Mouse (Mus musculus): ENCODE data around the gene Frmd4a.

Gene Frmd4a

DNA sequence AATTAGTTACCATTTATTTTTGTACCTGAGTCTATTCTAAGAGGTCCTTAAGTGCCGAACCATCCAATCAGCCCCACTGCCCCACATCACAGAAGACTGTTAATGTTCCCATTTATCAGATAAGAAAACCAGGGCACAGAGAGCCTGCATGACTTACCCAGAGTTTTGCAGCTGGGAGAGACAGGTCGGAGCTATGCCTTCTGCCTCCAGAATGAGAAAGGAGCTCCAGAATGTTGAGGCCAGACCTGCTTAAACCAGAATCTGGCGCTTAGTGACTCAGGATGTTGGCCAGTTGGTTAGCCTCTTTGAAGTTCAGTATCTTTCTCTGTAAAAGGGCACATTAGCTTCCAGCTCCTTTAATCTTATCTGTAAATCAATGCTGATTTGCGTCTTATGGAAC, 422.4 kb downstream of the Frmd4a start:
- DNase-seq (ENCODE audit: low spot score in 2 of 2) = no peak

DNA sequence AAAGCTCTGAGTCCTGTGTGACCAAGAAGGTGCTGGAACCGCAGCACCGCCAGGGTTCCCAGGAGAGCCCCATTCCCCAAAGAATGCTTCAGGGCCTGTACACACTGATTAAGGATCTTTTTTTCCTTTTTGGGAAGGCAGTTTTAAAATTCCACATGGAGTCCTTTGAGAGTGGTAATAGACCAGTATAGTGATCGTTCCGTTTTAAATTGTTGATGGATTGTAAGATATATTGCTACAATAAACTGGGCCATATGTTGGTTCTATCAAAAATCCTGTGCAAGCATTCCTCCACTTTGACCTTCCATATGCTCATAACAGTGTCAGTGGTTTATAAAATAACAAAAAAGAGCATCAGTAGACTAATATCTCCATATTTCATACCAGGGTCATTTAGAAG, 424.3 kb downstream of the Frmd4a start:
- DNase-seq (ENCODE audit: low spot score in 2 of 2) = no peak

DNA sequence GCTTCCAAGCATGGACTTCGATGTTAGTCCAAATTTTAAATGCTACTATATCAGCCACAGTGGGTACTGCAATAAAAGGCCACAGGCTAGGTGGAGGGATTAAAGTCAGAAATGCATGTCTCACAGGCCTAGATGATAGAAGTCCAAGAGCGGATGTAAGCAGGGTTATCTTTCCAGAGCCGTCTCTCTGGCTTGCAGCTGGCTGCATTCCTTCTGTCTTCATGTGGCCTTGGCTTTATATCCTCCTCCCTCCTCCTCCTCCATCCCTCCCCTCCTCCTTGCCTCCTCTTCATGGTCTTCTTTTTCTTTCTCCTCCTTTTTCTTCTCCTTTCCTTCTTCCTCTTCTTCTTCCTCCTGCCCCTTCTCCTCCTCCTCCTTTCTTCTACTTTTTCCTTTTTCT, 427.2 kb downstream of the Frmd4a start:
- DNase-seq (ENCODE audit: low spot score in 2 of 2) = no peak

DNA sequence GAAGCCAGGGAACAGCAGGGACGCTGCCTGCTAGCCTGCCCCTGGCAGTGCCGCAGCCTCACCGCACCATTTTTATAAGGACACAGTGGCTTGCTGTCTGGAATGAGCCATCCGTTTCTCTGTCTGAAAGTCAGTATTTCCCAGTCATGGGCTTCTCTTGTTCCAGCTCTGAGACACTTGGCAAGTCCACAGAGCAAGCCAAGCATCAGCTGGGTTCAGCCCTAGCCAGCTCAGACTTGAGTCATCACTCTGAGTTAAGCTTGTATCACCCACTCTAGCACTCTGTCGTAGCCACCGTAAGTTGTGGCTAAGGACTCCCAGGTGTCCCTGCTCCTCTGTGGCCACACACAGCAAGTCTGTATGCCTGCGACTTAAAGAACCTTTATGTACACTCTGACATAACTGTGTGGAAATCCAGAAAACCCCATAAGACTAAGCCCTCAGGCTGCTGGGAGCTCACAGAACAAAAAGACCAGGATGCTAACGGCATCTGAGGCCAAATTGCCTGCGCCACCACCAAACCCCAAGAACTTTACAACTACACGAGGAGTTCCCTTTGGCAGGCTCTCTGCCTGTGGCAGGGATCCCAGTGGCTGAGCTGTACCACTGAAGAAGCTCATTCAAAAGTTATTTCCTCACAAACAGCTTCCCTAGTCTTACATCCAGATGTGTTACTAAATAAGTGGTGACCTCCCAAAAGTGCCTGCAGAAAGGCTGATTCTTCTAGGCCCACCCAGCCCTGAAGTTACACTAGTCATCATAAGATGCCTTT, 428.3 kb downstream of the Frmd4a start:
- DNase-seq (ENCODE audit: low spot score in 2 of 2) = no peak

DNA sequence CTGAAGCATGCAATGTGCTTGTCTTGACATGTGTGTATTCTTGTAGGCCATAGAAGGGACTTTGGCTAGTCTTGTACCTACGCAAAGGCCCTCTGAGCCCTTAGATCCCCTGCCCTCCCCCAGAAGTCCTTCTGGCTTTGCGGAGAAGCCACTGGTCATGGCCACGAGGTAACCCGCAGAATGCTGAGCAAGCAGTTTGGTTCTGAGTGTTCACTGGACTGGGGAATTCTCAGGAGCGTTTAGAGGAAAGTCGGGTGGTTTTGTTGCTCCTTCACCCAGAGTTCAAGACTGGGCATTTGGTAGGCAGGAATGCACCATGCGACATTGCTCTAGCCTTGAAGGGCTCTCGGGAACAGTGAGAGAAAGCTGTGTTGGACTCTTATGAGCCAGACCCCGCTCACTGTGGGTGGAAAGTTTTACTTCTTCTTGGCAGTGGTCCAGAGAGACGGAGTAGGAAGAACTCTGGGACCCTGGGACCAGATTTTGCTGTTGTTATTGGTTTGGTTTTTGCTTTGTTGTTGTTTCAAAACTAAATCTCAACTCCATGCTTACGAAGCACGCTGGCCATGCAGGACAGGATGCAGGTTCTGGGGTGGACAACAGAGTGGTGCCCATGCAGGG, 432.5 kb downstream of the Frmd4a start:
- no peak for DNase-seq (ENCODE audit: low spot score in 2 of 2)

DNA sequence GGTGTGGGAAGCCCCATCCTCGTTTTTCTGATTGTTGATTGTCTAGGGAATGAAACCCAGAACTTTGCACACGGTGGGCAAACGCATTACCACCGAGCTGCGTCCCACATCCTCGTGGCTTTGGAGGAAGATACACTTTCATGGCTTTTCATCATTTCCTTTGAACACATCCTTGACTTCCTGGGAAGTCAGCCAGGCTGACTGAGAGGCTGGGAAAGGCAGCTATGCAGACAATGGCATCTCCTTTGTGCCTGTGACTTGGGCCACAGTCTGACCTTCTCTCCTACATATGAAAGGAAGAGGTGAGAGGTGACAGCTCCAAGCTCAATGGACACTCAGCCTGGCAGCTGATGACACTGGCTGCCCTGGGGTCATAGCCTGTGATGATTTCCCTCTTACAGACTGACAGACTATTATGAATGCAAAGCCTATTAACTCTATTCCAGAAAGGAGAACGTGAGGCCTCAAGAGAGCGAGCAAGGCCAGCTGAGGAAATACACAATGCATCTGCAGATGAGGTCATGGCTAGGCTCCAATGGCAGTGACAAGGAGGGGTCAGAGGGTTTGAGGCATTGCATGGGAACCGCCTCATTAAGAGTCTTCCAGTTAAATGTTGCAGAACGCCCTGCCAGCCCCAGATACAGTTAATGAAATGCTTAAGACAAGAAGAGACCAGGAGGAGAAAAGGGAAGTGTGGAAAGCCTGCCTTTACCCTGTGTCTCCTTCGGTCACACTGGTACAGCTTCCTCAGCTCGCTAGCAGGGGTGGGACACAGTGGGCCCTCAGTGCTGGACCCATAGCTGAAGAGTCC, 435.3 kb downstream of the Frmd4a start:
- DNase-seq (ENCODE audit: low spot score in 2 of 2) = no peak

DNA sequence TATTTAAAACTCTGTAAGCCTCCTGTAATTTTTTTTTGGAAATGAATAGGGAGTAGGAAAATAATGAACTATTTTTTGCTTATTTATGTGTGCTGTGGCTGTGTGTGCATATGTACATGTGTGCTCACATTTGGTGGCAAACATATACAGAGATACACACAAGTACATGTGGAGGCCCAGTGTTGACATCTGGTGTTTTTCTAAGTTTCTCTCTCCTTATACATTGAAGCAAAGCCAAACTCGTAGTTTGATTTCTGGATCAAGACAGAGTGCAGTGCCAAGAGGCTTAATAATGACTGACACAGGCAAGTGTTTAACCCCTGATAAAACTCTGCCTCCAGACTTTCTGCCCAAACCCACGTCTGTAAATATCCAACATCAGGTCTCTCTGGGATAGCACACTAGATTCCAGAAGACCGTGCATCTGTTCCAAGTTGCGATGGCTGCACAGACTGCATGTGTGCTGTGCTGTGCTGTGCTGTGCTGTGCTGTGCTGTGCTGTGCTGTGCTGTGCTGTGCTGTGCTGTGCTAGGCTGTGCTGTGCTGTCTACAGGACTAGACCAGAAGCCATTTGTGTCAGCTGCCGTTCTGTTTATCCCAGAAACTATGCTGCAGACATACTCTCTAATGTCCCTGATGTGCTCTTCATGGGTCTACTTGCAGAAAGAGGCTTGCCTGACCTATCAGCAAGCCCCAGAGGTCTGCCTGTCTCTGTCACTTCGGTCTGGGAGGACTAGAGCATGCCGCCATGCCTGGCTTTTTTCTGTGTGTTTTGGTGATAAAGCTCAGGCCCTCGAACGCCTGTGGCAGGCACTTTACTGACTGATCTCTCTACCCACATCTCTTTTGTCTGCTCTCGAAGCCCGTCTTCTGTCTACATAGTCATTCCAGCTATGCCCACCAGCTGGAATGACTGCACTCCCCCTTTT, 437.8 kb downstream of the Frmd4a start:
- no peak for DNase-seq (ENCODE audit: low spot score in 2 of 2)

DNA sequence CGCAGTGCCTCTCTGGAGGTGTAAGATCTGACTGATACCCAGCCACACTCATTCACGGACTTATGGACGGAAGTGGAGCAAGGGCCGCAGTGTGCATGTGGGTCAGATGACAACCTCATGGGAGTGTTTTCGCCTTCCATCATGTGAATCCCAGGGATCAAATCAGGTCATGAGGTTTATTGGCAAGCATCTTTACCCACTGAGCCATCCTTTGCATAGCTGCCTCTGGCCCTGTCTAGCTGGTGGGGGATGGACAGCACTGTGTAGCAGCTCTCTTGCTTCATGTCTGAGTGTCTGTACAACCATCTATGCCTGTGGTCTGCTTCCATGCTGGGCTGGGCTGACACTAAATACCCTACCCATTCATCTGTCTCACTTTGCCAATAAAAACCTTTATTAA, 443.4 kb downstream of the Frmd4a start:
- no peak for DNase-seq (ENCODE audit: low spot score in 2 of 2)

DNA sequence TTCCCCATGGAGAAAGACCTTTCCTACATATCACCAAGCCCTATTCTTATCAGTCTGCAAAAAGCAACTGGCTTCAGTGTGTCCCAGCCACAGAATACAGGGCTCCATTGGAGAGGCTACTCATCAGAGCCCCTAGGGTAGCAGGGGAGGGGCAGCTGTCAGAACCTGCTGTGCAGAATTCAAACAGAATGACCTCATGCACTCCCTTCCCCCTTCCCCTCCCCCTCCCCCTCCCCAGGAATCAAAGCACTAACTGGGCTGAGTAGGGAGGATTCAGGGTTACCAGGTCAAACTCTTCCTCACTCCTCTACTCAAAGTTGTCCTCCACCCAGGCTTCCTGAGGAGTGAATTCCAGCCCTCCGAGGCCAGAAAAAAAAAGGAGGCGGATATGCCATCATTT, 444.0 kb downstream of the Frmd4a start:
- DNase-seq (ENCODE audit: low spot score in 2 of 2) = no peak

DNA sequence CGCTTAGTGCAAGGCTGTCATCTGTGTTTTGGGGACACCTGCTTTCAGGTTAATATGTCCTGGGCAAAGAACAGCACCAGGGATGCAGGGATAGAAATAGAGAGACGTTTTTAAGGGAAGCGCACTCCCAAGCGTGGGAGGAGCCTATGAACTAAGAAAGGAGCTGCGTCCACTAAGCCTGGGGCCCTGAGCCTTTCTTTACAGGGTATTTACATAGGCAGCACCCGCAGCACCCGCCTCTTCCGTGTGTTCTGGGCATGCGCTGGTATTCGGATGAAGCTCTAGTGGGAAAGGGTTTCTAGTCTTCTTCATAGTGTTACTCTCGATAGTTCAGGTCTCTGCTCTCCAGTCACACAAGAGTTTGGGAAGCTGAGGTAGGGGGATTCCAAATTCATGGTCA, 445.0 kb downstream of the Frmd4a start:
- no peak for DNase-seq (ENCODE audit: low spot score in 2 of 2)

DNA sequence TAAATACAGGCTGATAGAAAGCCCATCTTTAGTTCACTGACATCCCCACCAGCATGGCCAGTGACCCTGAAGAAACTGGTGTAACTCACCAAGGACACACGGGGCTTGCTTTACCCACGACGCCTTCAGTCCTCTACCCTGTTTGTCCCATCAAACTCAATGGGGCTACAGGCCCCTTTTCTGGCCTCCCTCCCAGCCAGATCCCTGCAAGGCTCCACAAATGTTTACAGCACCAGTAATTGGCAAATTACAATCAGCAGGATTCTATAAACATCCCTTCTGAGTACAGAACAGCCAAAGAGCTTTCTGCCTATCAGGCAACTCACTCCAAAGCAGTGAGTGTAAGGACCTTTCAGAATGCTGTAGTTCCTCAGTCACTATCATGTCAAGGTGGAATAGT, 448.6 kb downstream of the Frmd4a start:
- DNase-seq (ENCODE audit: low spot score in 2 of 2) = no peak

DNA sequence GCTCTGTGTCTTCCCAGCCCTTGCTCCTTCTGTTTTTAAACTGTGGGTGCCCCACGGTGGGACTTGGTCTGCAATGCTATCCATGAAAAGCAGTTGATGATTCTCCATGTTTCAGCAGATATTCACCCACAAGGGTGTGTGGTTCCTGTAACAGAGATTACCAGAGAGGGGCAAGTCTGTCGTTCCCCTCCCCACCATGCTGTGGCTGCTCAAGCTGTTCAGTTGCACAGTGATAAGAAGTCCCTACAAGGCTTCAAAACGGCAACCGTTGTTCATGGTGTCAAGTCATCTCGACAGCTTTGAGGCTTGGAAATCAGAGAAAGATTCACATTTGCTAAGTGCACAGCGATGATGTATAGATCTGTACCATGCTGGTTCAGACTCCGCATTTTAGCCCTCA, 449.8 kb downstream of the Frmd4a start:
- DNase-seq (ENCODE audit: low spot score in 2 of 2) = no peak

DNA sequence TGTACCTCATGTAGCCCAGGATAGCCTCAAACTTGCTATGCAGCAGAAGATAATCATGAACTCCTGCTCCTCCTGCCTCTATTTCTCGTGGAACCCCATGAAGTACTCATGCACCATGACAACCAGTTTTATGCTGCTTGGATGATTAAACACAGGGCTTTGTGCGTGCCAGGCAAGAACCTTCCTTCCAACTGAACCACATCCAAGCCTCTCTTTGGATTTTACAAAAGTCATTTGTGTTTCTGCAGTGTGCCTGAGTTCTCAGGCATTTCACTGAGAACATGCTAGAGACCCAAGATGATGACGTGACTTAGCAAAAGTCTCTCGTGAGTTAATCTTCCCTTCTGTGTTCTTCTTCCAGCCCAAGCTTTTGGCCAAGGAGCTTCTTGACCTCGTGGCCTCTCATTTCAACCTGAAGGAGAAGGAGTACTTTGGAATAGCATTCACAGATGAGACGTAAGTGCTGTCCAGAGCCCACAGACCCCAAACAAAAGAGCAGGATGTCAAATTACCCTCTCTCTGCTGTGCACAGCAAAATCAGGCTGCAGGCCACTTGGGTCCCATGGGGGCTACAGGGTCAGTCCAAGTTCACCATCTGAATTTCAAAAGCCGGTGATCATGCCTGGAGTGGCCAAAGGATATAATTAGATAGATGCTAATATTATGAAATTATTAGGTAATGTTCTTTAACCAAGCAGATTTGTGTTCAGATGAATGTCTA, 455.4 kb downstream of the Frmd4a start:
- no peak for DNase-seq (ENCODE audit: low spot score in 2 of 2)

DNA sequence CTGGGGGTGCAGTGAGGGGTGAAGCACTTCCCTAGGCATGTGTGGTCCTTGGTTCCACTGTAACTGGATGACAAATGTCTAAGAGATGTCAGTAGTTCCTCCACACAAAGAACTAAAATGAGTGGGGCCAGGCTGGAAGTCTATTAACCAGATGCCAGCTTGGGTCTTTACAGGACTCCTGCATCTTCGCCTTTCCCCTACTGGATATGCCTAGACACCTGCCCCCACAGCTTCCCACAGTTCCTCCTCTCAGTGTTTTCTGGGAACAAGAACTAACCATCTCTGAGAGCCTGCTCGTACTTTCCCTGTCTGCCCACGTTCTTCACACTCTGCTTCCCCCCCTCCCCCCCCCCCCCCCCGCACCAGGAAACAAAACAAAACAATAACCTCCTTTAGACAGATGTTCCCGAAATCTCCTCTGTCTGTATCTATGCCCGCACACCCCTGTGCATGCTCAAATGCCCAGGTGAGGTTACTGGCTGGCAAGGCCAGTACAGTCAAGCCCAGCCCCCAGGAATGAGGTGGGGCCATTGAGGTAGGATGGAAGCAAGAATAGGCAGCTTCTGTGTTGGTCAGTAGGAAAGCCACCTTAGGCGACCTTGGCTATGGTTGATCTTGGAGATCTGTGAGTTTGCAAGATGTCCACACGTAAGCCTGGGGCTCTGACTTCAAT, 456.5 kb downstream of the Frmd4a start:
- DNase-seq (ENCODE audit: low spot score in 2 of 2) = no peak

DNA sequence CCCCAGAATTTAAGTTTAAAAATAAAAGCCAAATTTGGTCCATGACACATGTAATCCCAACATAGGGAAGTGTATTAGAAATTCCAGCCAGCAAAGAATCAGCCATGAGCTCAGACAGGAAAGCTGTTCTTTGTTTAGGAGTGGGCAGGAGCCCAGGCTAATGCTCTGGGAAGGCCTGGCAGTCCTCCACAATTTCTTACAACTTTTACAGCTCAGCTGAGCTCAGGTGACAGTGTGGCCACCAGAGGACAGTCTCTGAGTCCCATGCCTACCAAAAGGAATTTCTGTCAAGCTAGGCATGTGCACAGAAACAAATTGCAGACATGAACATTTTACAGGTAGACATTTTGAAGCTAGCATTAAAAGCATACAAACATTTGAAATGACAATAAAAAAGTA, 457.0 kb downstream of the Frmd4a start:
- DNase-seq (ENCODE audit: low spot score in 2 of 2) = no peak

DNA sequence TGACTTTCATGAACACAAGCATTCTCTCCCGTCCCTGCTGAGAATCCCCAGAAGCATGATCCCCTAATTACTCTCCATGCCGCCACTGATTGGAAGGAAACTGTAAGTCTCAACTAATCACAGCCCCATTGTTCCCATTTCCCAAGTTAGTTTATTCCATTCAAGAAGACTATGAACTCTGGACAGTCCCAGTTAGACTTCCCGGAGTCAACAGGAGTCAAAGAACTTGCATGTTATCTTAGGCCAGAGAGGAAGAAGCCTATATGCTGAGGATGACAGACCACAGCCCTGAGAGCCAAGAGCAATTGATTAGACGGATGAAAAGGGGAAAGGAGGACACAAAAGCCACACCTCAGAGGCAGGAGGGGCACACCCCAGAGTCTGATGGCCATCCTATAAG, 458.5 kb downstream of the Frmd4a start:
- no peak for DNase-seq (ENCODE audit: low spot score in 2 of 2)

DNA sequence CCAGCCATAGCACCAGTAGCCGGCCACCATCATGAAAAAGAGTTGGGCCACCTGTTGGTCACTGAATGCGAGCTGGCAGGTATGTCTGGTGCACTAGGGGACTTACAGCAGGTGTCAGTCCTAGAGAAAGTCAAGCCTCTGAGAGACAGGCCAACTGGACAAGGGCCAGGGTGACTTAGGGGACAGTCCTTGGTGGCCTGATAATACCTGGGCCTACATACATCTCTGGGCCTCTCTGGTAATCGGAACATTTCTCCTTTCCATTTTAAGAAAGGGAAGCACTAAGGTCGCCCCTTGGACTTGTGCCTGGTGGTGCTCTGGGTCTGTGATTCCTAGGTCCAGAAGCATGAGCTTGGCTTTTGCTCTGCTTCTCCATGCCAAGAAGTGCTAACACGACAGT, 459.1 kb downstream of the Frmd4a start:
- DNase-seq (ENCODE audit: low spot score in 2 of 2) = no peak

DNA sequence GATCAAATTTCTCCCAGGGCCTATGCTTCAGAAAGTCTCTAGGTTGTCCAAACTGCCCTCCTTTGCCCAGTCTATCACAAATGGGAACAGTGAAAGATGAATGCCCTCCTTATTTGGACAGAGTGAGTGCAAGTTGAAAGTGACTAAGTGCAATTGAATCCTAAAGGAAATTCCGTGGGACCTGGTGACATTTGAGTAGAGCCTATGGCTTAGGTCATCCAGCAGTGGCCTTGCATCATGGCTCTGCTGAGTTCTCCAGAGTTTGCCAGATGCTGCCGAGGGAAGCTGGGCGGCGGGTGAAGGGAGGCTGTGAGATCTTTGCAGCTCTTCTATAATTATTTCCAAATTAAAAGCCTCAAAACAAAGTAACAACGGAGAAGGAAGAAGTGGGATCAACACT, 459.8 kb downstream of the Frmd4a start:
- DNase-seq (ENCODE audit: low spot score in 2 of 2) = no peak

DNA sequence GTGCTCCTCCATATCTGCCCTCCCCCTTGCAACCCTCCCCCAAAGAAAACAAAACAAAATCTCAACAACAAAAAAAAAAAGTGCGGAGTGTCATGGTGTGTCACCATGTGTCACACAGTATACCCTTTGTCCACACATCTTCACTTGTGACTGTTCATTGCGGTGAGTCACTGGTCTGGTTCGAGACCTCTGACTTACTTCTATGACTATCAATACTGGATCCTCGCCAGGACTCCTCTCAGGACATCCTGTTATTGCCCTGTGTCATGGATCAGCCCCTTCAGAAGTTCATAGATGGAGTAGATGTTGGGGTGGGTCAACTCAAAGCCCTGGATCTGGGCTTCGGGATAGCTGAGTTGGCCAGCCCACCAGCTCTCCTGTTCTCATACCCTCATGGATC, 462.7 kb downstream of the Frmd4a start:
- no peak for DNase-seq (ENCODE audit: low spot score in 2 of 2)

DNA sequence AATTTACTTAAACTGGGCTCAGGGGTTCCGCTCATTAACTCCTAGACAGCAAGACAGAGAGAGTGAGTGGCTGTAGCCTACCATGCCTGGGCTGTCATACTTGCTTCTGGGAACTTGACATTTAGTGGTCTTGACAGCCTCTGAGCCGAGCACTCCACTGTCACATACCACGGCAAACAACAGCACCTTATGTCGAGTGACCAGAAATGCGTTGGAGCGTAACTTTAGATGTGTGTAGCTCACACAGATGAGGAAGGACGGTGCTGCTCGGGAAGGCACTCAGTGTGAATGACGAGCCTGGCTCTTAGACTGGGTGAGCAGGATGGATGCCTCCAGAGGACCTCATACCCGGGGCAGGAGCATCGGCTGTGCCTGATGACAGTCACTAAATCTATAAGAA, 463.6 kb downstream of the Frmd4a start:
- DNase-seq (ENCODE audit: low spot score in 2 of 2) = no peak

DNA sequence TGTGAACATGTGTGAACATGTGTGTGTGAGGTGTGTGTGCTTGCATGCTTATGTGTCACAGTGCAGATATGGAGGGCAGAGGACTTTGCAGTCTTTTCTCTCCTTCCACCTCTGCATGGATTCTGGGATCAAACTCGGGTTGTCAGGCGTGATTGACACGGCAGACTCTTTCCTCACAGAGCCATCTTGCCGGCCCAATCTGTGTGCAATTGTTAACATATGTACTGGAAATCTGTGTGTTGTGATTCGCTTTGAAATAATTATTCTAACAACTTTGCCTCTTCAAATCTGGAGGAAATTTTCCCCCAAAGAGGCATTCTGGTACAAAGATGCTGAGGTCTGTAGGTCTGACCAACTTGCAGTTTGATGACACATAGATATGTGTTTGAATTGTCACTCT, 468.7 kb downstream of the Frmd4a start:
- DNase-seq (ENCODE audit: low spot score in 2 of 2) = no peak
